Mouse (Mus musculus) thymus, adult 2 months (tissue): ENCODE results near the gene Wdfy3.

Experiments
- CTCF ChIP-seq: fragments of 200-500 bp; IDR thresholded peaks from 2 replicates; pipeline ENCODE4 v1.5.1; 2012; ENCODE audit warnings: mild to moderate bottlenecking, control low read depth, low read length, moderate library complexity, borderline replicate concordance; ENCODE audit not compliant: control insufficient read depth, poor library complexity, insufficient read depth; ENCODE audit errors: extremely low read depth
- POLR2A ChIP-seq: fragments of 200-500 bp; IDR thresholded peaks from 2 replicates; pipeline ENCODE4 v1.6.1; 2012; ENCODE audit warnings: mild to moderate bottlenecking, low read length, control low read depth, moderate library complexity; ENCODE audit not compliant: control insufficient read depth, poor library complexity, insufficient read depth; ENCODE audit errors: extremely low read depth

DNA sequence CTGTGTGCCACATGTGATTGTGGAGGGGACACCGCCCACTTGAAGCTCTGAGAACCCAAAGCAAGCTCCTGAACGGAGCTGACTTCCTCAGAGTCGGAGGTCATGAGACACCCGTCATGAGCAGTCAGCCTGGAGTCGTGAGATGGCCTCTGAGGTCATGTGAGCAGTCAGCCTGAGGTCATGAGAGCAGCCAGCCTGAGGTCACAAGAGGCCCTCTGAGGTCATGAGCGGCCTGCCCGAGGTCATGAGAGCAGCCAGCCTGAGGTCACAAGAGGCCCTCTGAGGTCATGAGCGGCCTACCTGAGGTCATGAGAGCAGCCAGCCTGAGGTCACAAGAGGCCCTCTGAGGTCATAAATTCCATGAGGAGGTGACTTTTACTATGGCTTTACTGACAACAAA is 120.4 kb downstream of the Wdfy3 start:
- TF ChIP-seq CTCF (no peak), POLR2A (no peak)
